19 mouse cellular contexts compared by ENCODE assay signal in genomic region chr3:41351786-41352185, GRCm38 (mm10).
"Had no signal": no experiment of that assay in that cellular context is flagged by ENCODE, and none has a peak within 500 bp of the region (broad histone marks: within the 10 kb centered on the region; RNA-seq: fewer than 3 reads in every experiment).

No protein-coding gene starts in this region.

- DNase-seq: gastrocnemius, adult 2 months; gastrocnemius, postnatal 10 days; gastrocnemius, postnatal 25 days; heart, adult 18-20 months; heart, postnatal 14 days; heart, postnatal 36 days; layer of hippocampus, adult 9-11 months; layer of hippocampus, postnatal 36 days; liver had no signal

- ATAC-seq: hindbrain, postnatal 0 days; intestine, embryonic 16.5 days had no signal

- H3K4me3 ChIP-seq: gastrocnemius, adult 2 months; heart, embryonic 13.5 days; heart, embryonic 15.5 days; hindbrain, embryonic 13.5 days; hindbrain, embryonic 15.5 days; kidney, embryonic 15.5 days; limb, embryonic 10.5 days; limb, embryonic 12.5 days had no signal

- H3K4me1 ChIP-seq: hindbrain, embryonic 15.5 days; kidney, embryonic 15.5 days; limb, embryonic 10.5 days had no signal

- H3K27ac ChIP-seq: gastrocnemius, adult 2 months; heart, embryonic 13.5 days; heart, embryonic 15.5 days; hindbrain, embryonic 13.5 days; hindbrain, embryonic 15.5 days; hindbrain, postnatal 0 days; kidney, embryonic 15.5 days; kidney, postnatal 0 days; limb, embryonic 10.5 days; limb, embryonic 12.5 days had no signal
